Mouse (Mus musculus): Measurements from ENCODE around the gene Abcg8. TPM values are rescaled to one million over a fixed set of nuclear protein-coding genes. Genes with fewer than 3 reads are reported as not detected.

Abcg8 gene
- polyA plus RNA-seq, 1 experiment from 2014 or later = 0.08 TPM

GRCm38 (mm10) chr17:84672376-84673369, 3.4 kb upstream of the Abcg8 start:
- 70% methylated on average over 16 of the region's 16 CpGs for WGBS
- peak; percentile 66 for ATAC-seq

GRCm38 (mm10) chr17:84674048-84674447, 2.1 kb upstream of the Abcg8 start:
- 8% methylated on average over 7 of the region's 7 CpGs for WGBS
- no peak overlapping the region for H3K9ac ChIP-seq (ENCODE audit: low read depth, low read length)
- no peak overlapping the region for H3K4me3 ChIP-seq (ENCODE audit: low read depth, low read length)
- no peak overlapping the region for H3K27ac ChIP-seq (ENCODE audit: low read length)
- H3K4me1 ChIP-seq (ENCODE audit: control insufficient read depth, insufficient read depth, low read length) = peaks cover 23% of the 10 kb centered on the region
- no peak overlapping the region for H3K4me2 ChIP-seq (ENCODE audit: low read length)
- H3K9me3 ChIP-seq (replicated peaks; ENCODE audit: control insufficient read depth, low read length, poor library complexity, severe bottlenecking) = no peaks in the 10 kb centered on the region
- ATAC-seq = no peak
- peaks cover 9% of the 10 kb centered on the region for H3K27me3 ChIP-seq (ENCODE audit: control insufficient read depth, insufficient read depth, low read depth, low read length)
- no peaks in the 10 kb centered on the region for H3K36me3 ChIP-seq (ENCODE audit: control insufficient read depth, insufficient read depth, low read length)

More at GRCm38 (mm10) chr17:84672376-84673369, 3.4 kb upstream of the Abcg8 start:
- Histone ChIP-seq H3K9me3 (replicated peaks; ENCODE audit: control insufficient read depth, low read length, poor library complexity, severe bottlenecking) (no peaks in the 10 kb centered on the region), H3K36me3 (ENCODE audit: control insufficient read depth, insufficient read depth, low read length) (no peaks in the 10 kb centered on the region), H3K27ac (ENCODE audit: low read length) (0 out of 2 replicates have a peak overlapping the region, but pooled peaks have one; percentile 42), H3K27me3 (ENCODE audit: control insufficient read depth, insufficient read depth, low read depth, low read length) (peaks cover 9% of the 10 kb centered on the region), H3K9ac (ENCODE audit: low read depth, low read length) (no peak overlapping the region), H3K4me1 (ENCODE audit: control insufficient read depth, insufficient read depth, low read length) (peaks cover 23% of the 10 kb centered on the region), H3K4me3 (ENCODE audit: low read depth, low read length) (no peak overlapping the region), H3K4me2 (ENCODE audit: low read length) (no peak overlapping the region)

GRCm38 (mm10) chr17:84675204-84675603, 898 bp upstream of the Abcg8 start:
- H3K9me3 ChIP-seq (replicated peaks; ENCODE audit: control insufficient read depth, low read length, poor library complexity, severe bottlenecking) = no peaks in the 10 kb centered on the region
- WGBS = 54% methylated on average over 4 of the region's 4 CpGs

GRCm38 (mm10) chr17:84677595-84677994, 1.5 kb downstream of the Abcg8 start:
- Histone ChIP-seq H3K4me3 (ENCODE audit: low read depth, low read length) (no peak overlapping the region), H3K27ac (ENCODE audit: low read length) (no peak overlapping the region), H3K36me3 (ENCODE audit: control insufficient read depth, insufficient read depth, low read length) (no peaks in the 10 kb centered on the region), H3K9me3 (replicated peaks; ENCODE audit: control insufficient read depth, low read length, poor library complexity, severe bottlenecking) (no peaks in the 10 kb centered on the region), H3K4me1 (ENCODE audit: control insufficient read depth, insufficient read depth, low read length) (peaks cover 22% of the 10 kb centered on the region), H3K27me3 (ENCODE audit: control insufficient read depth, insufficient read depth, low read depth, low read length) (peaks cover 9% of the 10 kb centered on the region), H3K9ac (ENCODE audit: low read depth, low read length) (no peak overlapping the region), H3K4me2 (ENCODE audit: low read length) (no peak overlapping the region)
- no peak for ATAC-seq
- 92% methylated on average over 11 of the region's 11 CpGs for WGBS

More at GRCm38 (mm10) chr17:84675204-84675603, 898 bp upstream of the Abcg8 start:
- Histone ChIP-seq H3K9ac (ENCODE audit: low read depth, low read length) (no peak overlapping the region), H3K4me2 (ENCODE audit: low read length) (no peak overlapping the region), H3K27me3 (ENCODE audit: control insufficient read depth, insufficient read depth, low read depth, low read length) (peaks cover 9% of the 10 kb centered on the region), H3K36me3 (ENCODE audit: control insufficient read depth, insufficient read depth, low read length) (no peaks in the 10 kb centered on the region), H3K4me3 (ENCODE audit: low read depth, low read length) (no peak overlapping the region), H3K27ac (ENCODE audit: low read length) (peak overlapping the region; percentile 22; the same call in 1 of the 2 replicates), H3K4me1 (ENCODE audit: control insufficient read depth, insufficient read depth, low read length) (peaks cover 23% of the 10 kb centered on the region)
- ATAC-seq = no peak

GRCm38 (mm10) chr17:84681670-84682069, 5.6 kb downstream of the Abcg8 start:
- H3K9me3 ChIP-seq (replicated peaks; ENCODE audit: control insufficient read depth, low read length, poor library complexity, severe bottlenecking) = no peaks in the 10 kb centered on the region
- H3K4me1 ChIP-seq (ENCODE audit: control insufficient read depth, insufficient read depth, low read length) = no peaks in the 10 kb centered on the region
- WGBS = 84% methylated on average over 3 of the region's 3 CpGs
- H3K9ac ChIP-seq (ENCODE audit: low read depth, low read length) = no peak overlapping the region
- H3K4me2 ChIP-seq (ENCODE audit: low read length) = no peak overlapping the region
- H3K36me3 ChIP-seq (ENCODE audit: control insufficient read depth, insufficient read depth, low read length) = no peaks in the 10 kb centered on the region
- H3K4me3 ChIP-seq (ENCODE audit: low read depth, low read length) = no peak overlapping the region
- no peak for ATAC-seq
- H3K27ac ChIP-seq (ENCODE audit: low read length) = no peak overlapping the region
- H3K27me3 ChIP-seq (ENCODE audit: control insufficient read depth, insufficient read depth, low read depth, low read length) = no peaks in the 10 kb centered on the region

- no peaks in the 10 kb centered on the region for H3K4me1 ChIP-seq (ENCODE audit: control insufficient read depth, insufficient read depth, low read length)
- H3K9ac ChIP-seq (ENCODE audit: low read depth, low read length) = no peak within 1 kb of the TSS
- no peaks in the 10 kb centered on the region for H3K27me3 ChIP-seq (ENCODE audit: control insufficient read depth, insufficient read depth, low read depth, low read length)
- WGBS = 77% methylated on average over 18 of the region's 18 CpGs
- H3K36me3 ChIP-seq (ENCODE audit: control insufficient read depth, insufficient read depth, low read length) = no peaks in the 10 kb centered on the region
- no peak for ATAC-seq
- H3K4me3 ChIP-seq (ENCODE audit: low read depth, low read length) = no peak within 1 kb of the TSS
- no peak within 1 kb of the TSS for H3K4me2 ChIP-seq (ENCODE audit: low read length)
- H3K27ac ChIP-seq (ENCODE audit: low read length) = no peak within 1 kb of the TSS
- no peaks in the 10 kb centered on the region for H3K9me3 ChIP-seq (replicated peaks; ENCODE audit: control insufficient read depth, low read length, poor library complexity, severe bottlenecking)
These were observed 6.9 kb downstream of the Abcg8 start, which contains the start of gene Abcg5 for GRCm38 (mm10) chr17:84682734-84683717. Abcg5 (minus strand) TSS chr17:84683011.

GRCm38 (mm10) chr17:84684284-84684683, 8.2 kb downstream of the Abcg8 start:
- no peak overlapping the region for H3K4me3 ChIP-seq (ENCODE audit: low read depth, low read length)
- no peak overlapping the region for H3K4me2 ChIP-seq (ENCODE audit: low read length)
- H3K4me1 ChIP-seq (ENCODE audit: control insufficient read depth, insufficient read depth, low read length) = no peaks in the 10 kb centered on the region
- no peaks in the 10 kb centered on the region for H3K27me3 ChIP-seq (ENCODE audit: control insufficient read depth, insufficient read depth, low read depth, low read length)
- no peaks in the 10 kb centered on the region for H3K9me3 ChIP-seq (replicated peaks; ENCODE audit: control insufficient read depth, low read length, poor library complexity, severe bottlenecking)
- H3K9ac ChIP-seq (ENCODE audit: low read depth, low read length) = no peak overlapping the region
- 53% methylated on average over 6 of the region's 6 CpGs for WGBS
- H3K36me3 ChIP-seq (ENCODE audit: control insufficient read depth, insufficient read depth, low read length) = no peaks in the 10 kb centered on the region
- no peak overlapping the region for H3K27ac ChIP-seq (ENCODE audit: low read length)
- ATAC-seq = no peak

GRCm38 (mm10) chr17:84685286-84685685, 9.2 kb downstream of the Abcg8 start:
- Histone ChIP-seq H3K4me3 (ENCODE audit: low read depth, low read length) (no peak overlapping the region), H3K9ac (ENCODE audit: low read depth, low read length) (no peak overlapping the region), H3K4me1 (ENCODE audit: control insufficient read depth, insufficient read depth, low read length) (no peaks in the 10 kb centered on the region), H3K27ac (ENCODE audit: low read length) (no peak overlapping the region), H3K36me3 (ENCODE audit: control insufficient read depth, insufficient read depth, low read length) (no peaks in the 10 kb centered on the region), H3K4me2 (ENCODE audit: low read length) (no peak overlapping the region), H3K9me3 (replicated peaks; ENCODE audit: control insufficient read depth, low read length, poor library complexity, severe bottlenecking) (no peaks in the 10 kb centered on the region), H3K27me3 (ENCODE audit: control insufficient read depth, insufficient read depth, low read depth, low read length) (no peaks in the 10 kb centered on the region)
- WGBS = 80% methylated on average over 4 of the region's 4 CpGs
- no peak for ATAC-seq
